25 mouse cellular contexts compared by ENCODE assay signal in the genomic region with DNA sequence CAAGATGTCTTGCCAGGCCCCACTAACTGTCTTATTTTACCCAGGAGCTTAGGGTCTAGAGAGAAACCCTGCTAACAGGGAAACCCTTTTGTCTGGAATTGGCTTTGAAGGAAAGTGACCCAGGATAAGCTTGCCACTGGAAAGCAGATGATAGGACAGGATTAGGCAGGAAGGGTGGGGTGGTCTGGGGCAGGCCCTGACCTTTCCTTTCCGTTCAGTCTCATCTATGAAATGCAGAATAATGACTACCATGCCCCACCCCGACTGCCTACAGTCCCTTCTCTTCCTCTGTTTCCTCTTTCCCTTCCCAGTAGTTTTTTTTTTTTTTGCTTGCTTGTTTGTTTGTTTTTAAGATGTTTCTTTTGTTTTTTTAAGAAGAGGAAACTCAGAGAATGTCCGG. TPM values are rescaled to one million over a fixed set of nuclear protein-coding genes. Genes with fewer than 3 reads are reported as not detected.
DNase-seq lines count a peak whose midpoint lies in the region; TF ChIP-seq lines count a peak whose summit lies in the region.
"Had no signal": no experiment of that assay in that cellular context is flagged by ENCODE, and none has a peak within 500 bp of the region (broad histone marks: within the 10 kb centered on the region; RNA-seq: fewer than 3 reads in every experiment).

No protein-coding gene starts in this region.

- no peak overlapping the region for H3K9ac ChIP-seq in heart, adult 2 months (ENCODE audit: low read depth, low read length)
- H3K9ac ChIP-seq: forebrain, embryonic 13.5 days; limb, embryonic 12.5 days; liver, postnatal 0 days; midbrain, embryonic 12.5 days; neural tube, embryonic 12.5 days had no signal

- H3K4me3 ChIP-seq in heart, adult 2 months = no peak overlapping the region
- H3K4me3 ChIP-seq in lung, adult 2 months (replicated peaks; ENCODE audit: extremely low read depth, low read depth, low read length) = no peak overlapping the region
- H3K4me3 ChIP-seq: forebrain, embryonic 13.5 days; layer of hippocampus, adult 2 months; left cerebral cortex, adult 2 months; limb, embryonic 12.5 days; megakaryocyte, embryonic 14.5 days; midbrain, embryonic 12.5 days; myocyte; neural tube, embryonic 12.5 days had no signal

- WGBS in heart, adult 2 months = 20% methylated on average over 3 of the region's 3 CpGs
- 34% methylated on average over 3 of the region's 3 CpGs for WGBS in lung, adult 2 months

- H3K27me3 ChIP-seq in heart, adult 2 months (ENCODE audit: control insufficient read depth, insufficient read depth, low read length) = 0 out of 2 replicates have a peak, but pooled peaks cover 1% of the 10 kb centered on the region
- H3K27me3 ChIP-seq: forebrain, embryonic 13.5 days; limb, embryonic 12.5 days; midbrain, embryonic 12.5 days; neural tube, embryonic 12.5 days had no signal

- intact Hi-C loops in heart, adult 2 months (cut with DNase I) = no loop called here
- intact Hi-C loops in heart, postnatal 36 days (cut with DNase I) = no loop called here

- peak overlapping the region; percentile 34 for H3K27ac ChIP-seq in heart, adult 2 months
- H3K27ac ChIP-seq: forebrain, embryonic 13.5 days; kidney, postnatal 0 days; layer of hippocampus, adult 2 months; left cerebral cortex, adult 2 months; limb, embryonic 12.5 days; midbrain, embryonic 12.5 days; neural tube, embryonic 12.5 days had no signal

- DNase-seq in heart, adult 2 months = peak; percentile 13 to 15
- DNase-seq in heart, postnatal 36 days = no peak
- DNase-seq in kidney, adult 9 months = peak; percentile 16
- no peak for DNase-seq in kidney, adult 18-20 months
- DNase-seq in lung, postnatal 10 days = peak; percentile 36
- no peak for DNase-seq in lung, adult 2 months
- DNase-seq in skeletal muscle tissue, adult 2 months (ENCODE audit: low read depth, low spot score) = peak; percentile 7
- no peak for DNase-seq in right cerebral cortex, postnatal 25 days
- DNase-seq: adrenal gland, adult 2 months; cerebellum, adult 11 months; cerebellum, adult 9-10 months; cerebellum, postnatal 36 days; gastrocnemius, postnatal 25 days; liver, postnatal 0 days; thymus, postnatal 4 days had no signal

- H3K79me2 ChIP-seq in heart, adult 2 months (replicated peaks; ENCODE audit: control insufficient read depth, insufficient read depth, low read length) = no peaks in the 10 kb centered on the region

- H3K36me3 ChIP-seq in heart, adult 2 months (ENCODE audit: control insufficient read depth, insufficient read depth, low read length) = peaks cover 2% of the 10 kb centered on the region; the same call in 1 of the 2 replicates
- H3K36me3 ChIP-seq: limb, embryonic 12.5 days; midbrain, embryonic 12.5 days; neural tube, embryonic 12.5 days had no signal

- TF ChIP-seq CTCF in heart, adult 2 months (IDR thresholded peaks at IDR 0.05) = no peak
- no peak for TF ChIP-seq CTCF in lung, adult 2 months (IDR thresholded peaks at IDR 0.05; ENCODE audit: insufficient read depth, low read length)

- H3K4me1 ChIP-seq in heart, adult 2 months (ENCODE audit: control insufficient read depth, insufficient read depth, low read length) = peaks cover 5% of the 10 kb centered on the region
- no peaks in the 10 kb centered on the region; the same call in 1 of the 2 replicates for H3K4me1 ChIP-seq in lung, adult 2 months (ENCODE audit: control insufficient read depth, insufficient read depth, low read length)
- H3K4me1 ChIP-seq: forebrain, embryonic 13.5 days; limb, embryonic 12.5 days; megakaryocyte, embryonic 14.5 days; midbrain, embryonic 12.5 days; neural tube, embryonic 12.5 days had no signal

- no peak for TF ChIP-seq POLR2A in heart, adult 2 months (IDR thresholded peaks at IDR 0.05; ENCODE audit: insufficient read depth, low read depth, low read length)
- no peak for TF ChIP-seq POLR2A in lung, adult 2 months (IDR thresholded peaks at IDR 0.05; ENCODE audit: borderline replicate concordance, extremely low read depth, low read depth, low read length)

- TF ChIP-seq EP300 in heart, adult 2 months (IDR thresholded peaks at IDR 0.05; ENCODE audit: insufficient read depth, low read depth, low read length) = 0 out of 2 replicates have a peak, but pooled peaks have one; percentile 9

RNA-seq across cellular contexts. Expression of gene Ntng2, which starts 42.8 kb away (rescaled TPM):
- 1 to 10 TPM; 7.0 to 7.9 TPM for total RNA-seq in heart, adult 2 months (2021)
- 9.7 and 17.1 TPM in 2 replicates for polyA plus RNA-seq in heart, adult 2 months (2012; rRNA removed)
- total RNA-seq in heart, postnatal 36 days (2021) = 1 to 10 TPM; 5.6 to 5.7 TPM
- 44.7 and 51.7 TPM in 2 replicates for polyA plus RNA-seq in lung, adult 2 months (2012; rRNA removed)
- polyA plus RNA-seq: liver, embryonic 11.5 days had no signal

RNA-seq across cellular contexts. Expression of gene Med27, which starts 51.1 kb away (rescaled TPM):
- 10 to 100 TPM; 15.3 to 17.2 TPM for total RNA-seq in heart, adult 2 months (2021)
- polyA plus RNA-seq in heart, adult 2 months (2012; rRNA removed) = 24.0 and 28.9 TPM in 2 replicates
- total RNA-seq in heart, postnatal 36 days (2021) = 10 to 100 TPM; 15.8 to 16.1 TPM
- 38.6 and 38.7 TPM in 2 replicates for polyA plus RNA-seq in lung, adult 2 months (2012; rRNA removed)

Comparison
In these comparisons a context has a peak if more than half of its experiments do, and no peak if none do; other contexts are left out.
1. DNase-seq: peak in heart, adult 2 months (2 of 2), kidney, adult 9 months (single experiment), lung, postnatal 10 days (single experiment) and skeletal muscle tissue, adult 2 months (single experiment); none in heart, postnatal 36 days (0 of 2), kidney, adult 18-20 months (single experiment), lung, adult 2 months (single experiment) and right cerebral cortex, postnatal 25 days (single experiment).